Mouse (Mus musculus) testis, postnatal 10 days (tissue): ENCODE results near the gene Spata32.
"Not testable (repeated sequence)": the region's sequence is repeated elsewhere in the genome, so short reads cannot be mapped to it uniquely, and the experiment has no call there.

Experiments
- DNase-seq: peaks from one replicate; pipeline ENCODE4 v3.0.0; 2021; ENCODE audit warnings: low spot score

Gene Spata32

GRCm38 (mm10) chr11:103246081-103246730 lies 28.0 kb upstream of the Spata32 start:
- no peak for DNase-seq

DNA sequence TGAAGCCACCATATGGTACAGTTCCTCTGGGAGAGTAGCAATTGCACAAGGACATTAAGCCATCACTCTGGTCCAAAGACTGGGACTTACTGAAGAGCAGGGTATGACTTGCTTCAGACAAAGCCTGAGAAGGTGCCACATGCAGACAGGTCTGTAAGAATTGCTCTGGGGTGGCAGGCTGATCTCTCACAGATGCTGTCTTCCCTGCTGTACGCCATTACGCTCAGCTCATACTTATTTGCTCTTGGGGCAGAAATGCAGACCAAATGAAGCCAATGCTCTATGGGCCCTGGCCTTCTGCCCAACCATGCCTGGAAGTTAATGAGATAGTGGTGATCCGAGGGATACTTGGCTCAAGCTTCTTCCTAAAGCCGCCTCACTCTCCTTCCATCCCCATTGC lies 26.6 kb upstream of the Spata32 start:
- DNase-seq: no peak

DNA sequence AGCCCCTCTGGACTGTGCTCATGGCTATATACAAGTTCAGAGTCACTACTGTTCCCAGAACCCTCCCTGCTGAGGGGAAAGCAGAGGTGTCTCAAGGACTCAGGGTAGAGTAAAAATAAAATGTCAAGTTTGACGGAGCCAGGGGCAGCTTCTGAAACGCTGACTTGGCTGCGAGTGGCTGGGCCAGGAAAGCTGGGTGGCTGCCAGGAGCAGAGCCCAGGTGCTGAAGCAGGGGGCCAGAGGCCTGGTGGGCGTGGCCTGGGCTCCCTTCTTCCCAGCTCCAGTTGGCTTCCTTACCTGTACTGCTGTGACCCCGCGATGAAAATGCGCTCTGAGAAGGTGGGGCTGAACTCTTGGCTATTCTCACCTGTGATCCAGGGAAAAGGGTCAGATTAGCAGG lies 22.5 kb upstream of the Spata32 start:
- DNase-seq: no peak

GRCm38 (mm10) chr11:103237757-103238156 lies 19.5 kb upstream of the Spata32 start:
- no peak for DNase-seq

DNA sequence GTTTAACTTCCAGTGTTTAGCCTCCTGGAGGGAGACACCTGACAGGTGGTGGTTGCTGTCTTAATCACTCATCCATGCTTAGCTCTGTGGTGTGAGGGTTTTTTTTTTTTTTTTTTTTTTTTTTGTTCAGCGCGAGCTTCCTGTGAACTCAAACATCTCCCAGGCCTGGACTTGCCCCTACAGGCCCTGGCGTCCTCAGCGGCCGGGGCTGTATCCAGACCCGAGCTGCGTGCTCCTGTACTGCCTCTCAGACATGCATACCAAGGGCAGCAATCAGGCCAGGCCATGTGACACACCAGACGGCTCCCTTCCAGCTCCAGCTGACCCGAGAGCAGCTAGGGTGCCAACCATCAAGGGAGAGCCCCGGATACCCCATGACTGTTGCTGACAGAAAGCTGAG lies 18.7 kb upstream of the Spata32 start:
- no peak for DNase-seq

DNA sequence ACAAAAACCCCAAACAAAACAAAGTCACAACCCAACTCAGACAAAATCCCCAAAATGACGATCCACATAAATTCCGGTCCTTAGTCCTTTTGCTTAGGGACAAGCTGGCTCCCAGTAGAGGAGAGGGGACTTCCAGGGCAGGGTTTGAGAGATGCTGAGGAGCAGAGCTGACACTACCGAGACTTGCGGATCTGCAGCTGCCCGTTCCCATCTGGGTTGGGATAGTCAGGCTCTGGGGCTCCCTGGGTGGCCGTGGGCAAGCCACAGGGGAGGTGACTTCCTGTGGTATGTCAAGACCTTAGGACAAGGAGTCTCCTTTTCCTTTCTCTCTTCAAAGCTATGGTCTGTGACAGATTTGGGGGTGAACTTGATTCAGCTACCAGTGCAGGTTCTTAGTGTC lies 18.2 kb upstream of the Spata32 start:
- DNase-seq: no peak

DNA sequence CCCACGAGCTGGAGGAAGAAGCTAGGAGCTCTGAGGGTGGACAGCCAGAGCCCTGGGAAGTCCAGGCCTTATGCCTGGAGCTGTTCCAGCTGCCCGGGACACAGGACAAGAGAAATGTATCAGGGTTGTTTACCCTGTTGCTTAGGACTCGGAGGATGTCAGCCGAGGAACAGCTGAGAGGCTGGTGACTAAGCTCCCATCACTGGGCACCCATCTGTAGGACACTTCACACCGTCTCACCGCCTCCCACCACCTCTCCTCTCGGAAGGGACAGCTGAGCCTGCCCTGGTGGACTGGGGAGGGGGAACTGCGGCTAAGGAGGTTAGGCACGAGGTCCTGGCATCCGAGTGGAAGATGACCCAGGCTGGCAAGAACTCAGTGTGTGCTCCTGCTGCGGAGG lies 17.5 kb upstream of the Spata32 start:
- DNase-seq: no peak

GRCm38 (mm10) chr11:103234447-103234846 lies 16.2 kb upstream of the Spata32 start:
- no peak for DNase-seq

GRCm38 (mm10) chr11:103232966-103233365 lies 14.7 kb upstream of the Spata32 start:
- DNase-seq: peak; percentile 93

DNA sequence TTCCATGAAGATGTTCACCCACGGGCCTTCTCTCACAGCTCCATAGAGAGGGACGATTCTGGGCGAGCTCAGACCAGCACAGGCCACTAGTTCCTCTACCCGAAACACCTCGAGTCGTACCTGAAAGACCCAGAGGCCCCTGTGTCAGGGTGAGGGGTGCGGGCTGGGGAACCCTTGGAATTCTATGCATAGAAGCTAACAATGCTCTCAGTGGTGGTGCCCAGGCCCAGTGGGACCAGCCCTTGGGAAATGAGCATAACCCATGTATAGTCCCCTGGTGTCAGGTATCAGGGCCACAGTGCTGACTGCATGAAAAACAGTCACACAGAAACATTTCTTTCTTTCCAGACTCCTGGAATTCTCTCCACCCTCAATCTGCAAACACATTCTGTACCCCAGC lies 13.1 kb upstream of the Spata32 start:
- peak; percentile 38 for DNase-seq

DNA sequence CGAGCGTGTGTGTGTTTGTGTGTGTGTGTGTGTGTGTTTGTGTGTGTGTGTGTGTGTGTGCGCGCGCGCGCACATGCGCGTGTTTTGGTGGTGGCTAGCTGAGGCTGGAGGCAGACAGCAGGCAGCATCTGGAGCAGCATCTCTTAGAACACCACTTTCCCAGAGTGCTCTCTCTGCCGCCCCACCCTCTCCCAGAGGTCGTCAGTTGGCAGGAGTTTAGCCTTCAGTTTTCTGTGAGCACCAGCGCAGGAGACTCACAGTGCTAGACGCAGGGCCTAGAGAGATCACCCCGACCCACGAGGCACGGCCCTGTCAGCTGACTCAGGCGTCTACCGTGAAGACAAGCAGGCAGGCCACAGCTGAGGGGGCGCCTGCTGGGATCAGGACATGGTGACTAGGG lies 12.4 kb upstream of the Spata32 start:
- no peak for DNase-seq

- no peak for DNase-seq
Measured at GRCm38 (mm10) chr11:103229608-103230007, 11.4 kb upstream of the Spata32 start.

DNA sequence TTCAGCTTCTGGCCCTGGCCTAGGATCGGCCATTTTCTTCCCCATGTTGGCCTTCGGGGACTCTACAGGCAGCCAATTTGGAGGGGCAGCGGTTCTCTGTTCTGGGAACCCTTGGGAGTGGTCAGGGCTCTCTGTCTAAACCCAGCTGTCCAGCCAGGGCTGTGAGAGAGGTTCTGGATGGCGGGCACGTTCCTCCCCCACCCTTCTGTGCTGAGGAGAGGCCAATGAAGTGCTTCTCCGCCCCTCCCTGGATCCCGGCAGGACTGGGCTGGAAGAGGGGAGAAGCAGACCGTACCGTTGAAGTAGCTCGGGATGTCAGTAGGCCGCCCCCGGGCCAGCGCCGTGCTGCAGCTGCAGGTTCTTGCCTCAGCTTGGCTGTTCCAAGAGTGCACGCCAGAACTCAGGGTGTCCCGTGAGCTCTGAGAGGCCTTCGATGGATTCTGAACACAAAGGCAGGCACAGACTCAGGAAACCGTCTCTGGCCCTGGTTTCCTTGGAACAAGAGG lies 5.8 kb upstream of the Spata32 start:
- DNase-seq: peak; percentile 41

- no peak for DNase-seq
Measured at GRCm38 (mm10) chr11:103223444-103223843, 5.2 kb upstream of the Spata32 start.

GRCm38 (mm10) chr11:103222718-103223117 lies 4.5 kb upstream of the Spata32 start:
- not testable (repeated sequence) for DNase-seq

DNA sequence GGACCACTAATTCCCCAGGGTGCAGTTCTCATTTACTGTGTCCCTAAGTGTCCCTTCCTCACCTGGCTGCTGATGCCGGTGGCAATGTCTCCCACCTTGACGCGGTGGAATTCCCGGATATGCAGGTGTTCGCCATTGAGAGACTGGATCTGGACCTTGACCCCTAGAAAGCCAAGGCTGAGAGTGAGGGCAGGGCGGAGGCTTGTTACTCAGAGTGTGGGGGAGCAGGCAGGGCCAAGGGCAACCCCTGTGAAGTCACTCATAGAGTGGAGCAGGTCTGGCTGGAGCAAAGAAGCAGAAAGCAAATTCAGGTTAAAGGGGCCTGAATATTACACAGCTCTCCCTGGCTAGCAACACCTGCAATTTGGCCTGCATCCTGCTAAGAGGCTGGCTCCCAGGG lies 3.2 kb upstream of the Spata32 start:
- DNase-seq: no peak

GRCm38 (mm10) chr11:103219995-103220394 lies 1.8 kb upstream of the Spata32 start:
- DNase-seq: peak; percentile 50

- DNase-seq: no peak
Measured at GRCm38 (mm10) chr11:103219259-103219658, 1.0 kb upstream of the Spata32 start.

DNA sequence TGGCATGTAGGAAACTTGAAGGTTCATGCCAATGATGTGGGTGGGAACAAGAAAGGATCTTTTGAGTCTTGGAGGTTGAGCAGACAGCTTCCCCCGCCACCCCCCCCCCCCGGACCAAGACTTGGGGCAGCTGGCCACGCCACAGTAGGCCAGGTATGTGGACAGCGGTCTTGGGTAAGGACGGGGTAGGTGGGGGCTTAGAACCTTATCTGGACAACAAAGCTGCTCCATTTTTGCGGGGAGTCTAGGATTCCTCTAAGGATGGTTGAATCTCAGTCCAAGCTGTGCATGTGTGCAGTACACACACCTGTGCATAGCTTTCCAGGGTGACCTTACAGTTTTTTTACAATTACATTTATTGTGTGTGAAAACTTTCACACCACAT lies 277 bp upstream of the Spata32 start:
- DNase-seq: no peak

DNA sequence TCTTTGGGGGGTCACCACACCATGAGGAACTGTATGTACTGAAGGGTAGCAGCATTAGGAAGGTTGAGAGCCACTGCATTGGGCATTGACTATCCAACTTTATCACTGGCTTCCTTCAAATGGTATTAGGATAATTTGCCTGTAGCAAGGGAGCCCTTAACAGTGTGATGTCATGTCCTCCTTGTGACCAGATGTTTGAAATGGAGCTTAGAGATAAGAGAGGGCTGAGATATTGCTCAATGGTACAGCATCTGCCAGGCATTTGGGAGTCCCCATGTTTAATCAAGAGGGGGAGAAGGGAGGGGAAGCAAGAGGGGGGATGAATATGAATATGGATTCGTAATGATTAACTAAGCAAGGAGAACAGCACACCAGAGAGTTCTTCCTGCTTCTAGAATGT lies 2.9 kb downstream of the Spata32 start:
- no peak for DNase-seq

- no peak for DNase-seq
Measured at GRCm38 (mm10) chr11:103213712-103214111, 4.5 kb downstream of the Spata32 start.

DNA sequence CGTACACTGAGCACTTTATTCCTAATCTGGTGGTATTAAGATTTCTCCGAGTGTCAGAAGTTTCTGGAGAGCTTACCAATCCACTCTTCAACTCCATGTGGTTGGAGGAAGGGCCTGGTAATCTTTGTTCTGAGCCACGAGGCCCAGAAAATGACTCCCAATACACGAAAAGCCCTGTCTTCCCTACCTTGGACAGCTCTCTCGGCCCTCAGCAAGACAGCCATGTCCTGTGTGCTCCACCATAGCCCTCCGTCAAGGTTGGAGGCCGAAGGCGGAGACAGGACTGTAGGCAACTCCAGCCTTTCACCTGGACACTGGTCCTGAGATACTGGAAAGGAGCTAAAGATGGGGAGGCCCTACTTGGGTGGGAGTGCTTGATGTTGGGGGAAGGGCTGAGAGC lies 7.9 kb downstream of the Spata32 start:
- peak; percentile 40 for DNase-seq

DNA sequence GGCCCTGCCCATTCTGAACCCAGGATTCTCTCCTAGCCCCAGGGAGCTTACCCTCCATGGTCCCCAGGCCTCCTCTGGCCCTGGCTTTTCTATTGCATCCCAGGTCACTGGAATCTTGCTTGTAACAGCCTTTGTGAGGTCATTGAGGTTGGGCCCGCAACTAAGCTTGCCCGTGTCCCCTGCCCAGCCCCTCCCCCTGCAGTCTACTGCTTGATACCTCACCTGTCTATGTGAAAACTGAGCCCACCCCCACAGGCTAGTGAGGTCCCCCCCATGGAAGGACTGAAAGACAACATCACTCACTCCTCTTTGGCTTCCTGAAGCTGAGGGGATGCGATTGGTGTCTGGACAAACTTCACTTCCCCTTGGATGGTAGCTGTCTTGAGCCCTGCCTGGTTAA lies 9.8 kb downstream of the Spata32 start, which contains the start of gene 1700023F06Rik:
1700023F06Rik (minus strand) TSS at position 101 of the 400 bp plus-strand sequence.
- DNase-seq: peak; percentile 38

- DNase-seq: no peak
Measured at GRCm38 (mm10) chr11:103206203-103206602, 12.0 kb downstream of the Spata32 start.
